Mouse (Mus musculus) heart, postnatal 36 days (tissue): ENCODE data around the gene Edem1. TPM values are rescaled to one million over a fixed set of nuclear protein-coding genes. Genes with fewer than 3 reads are reported as not detected.

Source experiments
- total RNA-seq, 2 experiments: library from RNA; stranded (reverse); gene quantifications; 2 replicates each; pipeline ENCODE4 v1.2.3; 2021

Gene Edem1
- total RNA-seq, 2 experiments from 2014 or later = 10.6 to 12.4 TPM

Other genes starting within 250 kb of the Edem1 start
- gene Bhlhe40, start 168.0 kb upstream of the Edem1 start, total RNA-seq = 10 to 100 TPM; 43.8 to 61.4 TPM
- 10 to 100 TPM; 92.3 to 95.7 TPM for gene Arl8b, start 45.5 kb upstream of the Edem1 start, total RNA-seq